Mouse (Mus musculus): ENCODE results near the gene Btbd9. TPM values are rescaled to one million over a fixed set of nuclear protein-coding genes. Genes with fewer than 3 reads are reported as not detected.

The Btbd9 gene
- polyA plus RNA-seq, 1 experiment from 2014 or later: 63.4 TPM

DNA sequence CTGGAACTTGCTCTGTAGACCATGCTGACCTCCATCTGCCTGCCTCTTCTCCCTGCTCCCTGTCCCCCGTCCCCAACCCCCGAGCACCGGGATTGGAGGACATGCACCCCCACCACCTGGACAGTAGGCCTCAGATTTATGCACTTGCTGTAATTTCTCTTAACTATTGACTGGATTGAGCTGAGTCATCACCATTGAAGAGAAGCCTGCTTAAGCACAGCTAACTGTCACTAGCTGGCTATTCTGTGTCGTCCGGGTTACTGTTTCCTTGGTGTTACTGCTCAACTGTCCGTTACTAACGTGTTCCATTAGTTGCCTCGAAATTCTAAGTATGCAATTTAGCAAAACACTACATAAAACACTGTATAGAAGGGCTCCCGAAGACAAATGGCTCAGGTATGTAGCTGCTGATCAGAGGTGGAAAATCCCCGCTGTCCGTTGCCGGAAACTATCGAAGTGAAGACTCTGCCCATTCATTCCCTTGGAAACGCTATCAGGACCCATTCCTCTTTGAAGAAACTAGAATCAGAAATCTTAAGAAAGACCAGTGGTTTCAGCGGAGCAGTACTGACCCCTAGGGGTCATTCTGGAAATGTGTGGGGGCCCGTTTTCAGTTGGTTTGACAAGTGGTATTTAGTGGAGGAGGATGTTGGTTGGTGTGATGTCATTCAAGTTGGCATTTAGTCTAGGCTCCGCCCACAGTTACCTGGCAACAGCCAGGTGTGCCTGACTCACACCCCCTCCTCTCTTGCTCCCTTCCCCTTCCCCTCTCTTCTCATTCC, 14.3 kb upstream of the Btbd9 start:
- Histone ChIP-seq H3K36me3 (ENCODE audit: control insufficient read depth, insufficient read depth, low read length) (no peaks in the 10 kb centered on the region; the same call in 1 of the 2 replicates), H3K9ac (ENCODE audit: low read length) (no peak overlapping the region), H3K27me3 (ENCODE audit: control insufficient read depth, insufficient read depth, low read length) (no peaks in the 10 kb centered on the region), H3K9me3 (ENCODE audit: control insufficient read depth, low read length) (no peaks in the 10 kb centered on the region), H3K27ac (ENCODE audit: low read depth, low read length) (no peak overlapping the region), H3K4me3 (ENCODE audit: low read depth, low read length) (no peak overlapping the region), H3K4me2 (ENCODE audit: low read depth, low read length, severe bottlenecking) (no peak overlapping the region), H3K4me1 (replicated peaks; ENCODE audit: control insufficient read depth, insufficient read depth, low read length) (no peaks in the 10 kb centered on the region)
- WGBS: 53% methylated on average over 17 of the region's 17 CpGs
- DNase-seq (ENCODE audit: low spot score) (peak; percentile 70), ATAC-seq (replicated peaks; ENCODE audit: low FRiP score) (no peak)

DNA sequence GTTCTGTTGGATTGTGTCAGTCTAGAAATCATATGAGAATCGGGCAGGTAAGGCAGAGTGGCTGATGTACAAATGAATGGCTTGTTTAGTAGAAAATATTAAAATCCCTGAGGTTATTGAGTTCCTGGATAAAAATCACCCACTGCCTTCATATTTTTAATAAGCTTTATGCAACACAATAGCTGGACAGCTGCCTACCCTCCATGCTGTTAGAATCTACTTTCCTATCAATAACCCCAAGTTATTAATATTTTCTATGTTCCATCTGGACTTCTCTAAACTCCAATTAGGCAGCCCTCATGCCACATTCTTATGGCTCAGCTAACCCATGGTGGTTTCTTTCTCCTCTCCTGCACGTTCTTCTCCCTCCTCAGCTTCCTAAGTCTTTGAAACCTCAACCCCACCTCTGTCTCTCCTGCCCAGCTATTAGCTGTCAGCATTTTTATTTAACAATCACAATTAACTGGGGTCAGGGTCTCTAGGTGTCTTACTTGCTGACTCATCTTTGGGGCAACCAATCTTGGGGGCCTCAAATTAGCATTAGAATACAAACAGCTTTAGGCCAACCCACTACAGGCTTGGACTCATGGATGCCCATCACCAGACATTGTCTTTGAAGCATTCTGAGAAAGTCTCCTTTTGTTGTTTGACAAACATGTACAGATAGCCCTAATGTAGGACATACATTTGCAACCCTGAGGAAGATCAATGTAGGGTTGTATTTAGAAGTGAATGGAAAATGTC, 7.1 kb upstream of the Btbd9 start:
- Histone ChIP-seq H3K27ac (ENCODE audit: low read depth, low read length) (no peak overlapping the region), H3K4me1 (replicated peaks; ENCODE audit: control insufficient read depth, insufficient read depth, low read length) (no peaks in the 10 kb centered on the region), H3K9ac (ENCODE audit: low read length) (no peak overlapping the region), H3K36me3 (ENCODE audit: control insufficient read depth, insufficient read depth, low read length) (no peaks in the 10 kb centered on the region), H3K4me2 (ENCODE audit: low read depth, low read length, severe bottlenecking) (no peak overlapping the region), H3K27me3 (ENCODE audit: control insufficient read depth, insufficient read depth, low read length) (no peaks in the 10 kb centered on the region), H3K4me3 (ENCODE audit: low read depth, low read length) (no peak overlapping the region), H3K9me3 (ENCODE audit: control insufficient read depth, low read length) (no peaks in the 10 kb centered on the region)
- DNase-seq (ENCODE audit: low spot score) (no peak), ATAC-seq (replicated peaks; ENCODE audit: low FRiP score) (no peak)
- 76% methylated on average over 2 of the region's 2 CpGs for WGBS

DNA sequence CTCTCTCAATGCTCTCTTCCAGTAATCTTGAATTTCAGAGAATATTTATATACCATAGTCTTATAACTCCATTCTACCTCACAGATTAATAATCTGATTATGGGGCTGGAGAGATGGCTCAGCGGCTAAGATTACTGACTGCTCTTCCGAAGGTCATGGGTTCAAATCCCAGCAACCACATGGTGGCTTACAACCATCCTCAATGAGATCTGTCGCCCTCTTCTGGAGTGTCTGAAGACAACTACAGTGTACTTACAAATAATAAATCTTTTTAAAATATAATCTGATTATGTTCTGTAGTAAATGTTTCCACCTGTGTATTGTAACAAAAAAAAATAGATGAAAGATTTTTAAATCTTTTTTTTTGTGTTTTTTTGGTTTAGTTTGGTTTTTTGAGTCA, 6.0 kb upstream of the Btbd9 start:
- ATAC-seq (replicated peaks; ENCODE audit: low FRiP score) (no peak), DNase-seq (ENCODE audit: low spot score) (no peak)
- Histone ChIP-seq H3K4me3 (ENCODE audit: low read depth, low read length) (no peak overlapping the region), H3K27me3 (ENCODE audit: control insufficient read depth, insufficient read depth, low read length) (no peaks in the 10 kb centered on the region), H3K4me2 (ENCODE audit: low read depth, low read length, severe bottlenecking) (no peak overlapping the region), H3K9ac (ENCODE audit: low read length) (no peak overlapping the region), H3K9me3 (ENCODE audit: control insufficient read depth, low read length) (no peaks in the 10 kb centered on the region), H3K27ac (ENCODE audit: low read depth, low read length) (no peak overlapping the region), H3K4me1 (replicated peaks; ENCODE audit: control insufficient read depth, insufficient read depth, low read length) (no peaks in the 10 kb centered on the region), H3K36me3 (ENCODE audit: control insufficient read depth, insufficient read depth, low read length) (no peaks in the 10 kb centered on the region)
- WGBS: 84% methylated on average over 3 of the region's 3 CpGs

DNA sequence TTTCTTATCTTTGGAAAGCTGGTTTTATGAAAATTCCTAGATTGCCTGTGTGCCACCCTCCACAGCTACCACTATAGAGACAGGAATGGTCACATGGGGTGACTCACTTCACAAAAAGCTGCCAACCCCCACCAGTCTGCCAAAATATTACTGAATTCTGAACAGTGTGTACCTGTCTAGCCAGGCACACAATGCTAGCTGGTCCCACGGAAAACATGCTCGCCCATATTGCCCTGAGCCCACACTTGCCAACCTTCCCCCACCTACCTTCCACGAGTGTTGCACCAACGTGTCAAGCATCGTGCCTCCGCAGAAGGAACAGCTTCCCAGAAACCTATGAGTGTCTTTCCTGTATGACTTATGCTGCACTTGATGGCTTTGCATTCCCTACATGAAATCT, 4.9 kb upstream of the Btbd9 start:
- H3K36me3 ChIP-seq (ENCODE audit: control insufficient read depth, insufficient read depth, low read length): no peaks in the 10 kb centered on the region
- ATAC-seq (replicated peaks; ENCODE audit: low FRiP score) (no peak), DNase-seq (ENCODE audit: low spot score) (no peak)
- H3K9me3 ChIP-seq (ENCODE audit: control insufficient read depth, low read length): no peaks in the 10 kb centered on the region
- no peak overlapping the region for H3K9ac ChIP-seq (ENCODE audit: low read length)
- 91% methylated on average over 6 of the region's 6 CpGs for WGBS
- no peaks in the 10 kb centered on the region for H3K27me3 ChIP-seq (ENCODE audit: control insufficient read depth, insufficient read depth, low read length)
- no peak overlapping the region for H3K4me3 ChIP-seq (ENCODE audit: low read depth, low read length)
- 0 out of 2 replicates have a peak, but pooled peaks cover 3% of the 10 kb centered on the region for H3K4me1 ChIP-seq (replicated peaks; ENCODE audit: control insufficient read depth, insufficient read depth, low read length)
- H3K27ac ChIP-seq (ENCODE audit: low read depth, low read length): no peak overlapping the region
- no peak overlapping the region for H3K4me2 ChIP-seq (ENCODE audit: low read depth, low read length, severe bottlenecking)

DNA sequence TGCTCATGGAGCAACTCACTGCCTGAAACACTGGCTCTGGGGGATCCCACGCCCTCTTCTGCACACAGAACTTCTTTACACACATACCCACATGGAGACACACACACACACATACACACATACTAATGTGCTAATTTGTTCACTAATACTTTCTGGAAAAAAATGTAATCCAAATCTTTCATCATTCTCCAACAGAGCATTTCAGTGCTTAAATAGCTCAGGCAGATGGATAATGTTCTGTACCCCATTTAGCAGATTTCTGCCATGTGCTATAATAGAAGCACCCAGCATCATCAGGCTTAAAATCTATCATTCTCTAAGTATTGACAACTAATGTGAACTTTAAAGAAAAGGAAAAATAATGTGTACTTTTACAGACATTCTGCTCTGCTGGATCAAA, 4.5 kb upstream of the Btbd9 start:
- ATAC-seq (replicated peaks; ENCODE audit: low FRiP score) (no peak), DNase-seq (ENCODE audit: low spot score) (no peak)
- Histone ChIP-seq H3K36me3 (ENCODE audit: control insufficient read depth, insufficient read depth, low read length) (no peaks in the 10 kb centered on the region), H3K4me1 (replicated peaks; ENCODE audit: control insufficient read depth, insufficient read depth, low read length) (0 out of 2 replicates have a peak, but pooled peaks cover 3% of the 10 kb centered on the region), H3K4me3 (ENCODE audit: low read depth, low read length) (no peak overlapping the region), H3K27me3 (ENCODE audit: control insufficient read depth, insufficient read depth, low read length) (no peaks in the 10 kb centered on the region), H3K4me2 (ENCODE audit: low read depth, low read length, severe bottlenecking) (no peak overlapping the region), H3K9me3 (ENCODE audit: control insufficient read depth, low read length) (no peaks in the 10 kb centered on the region), H3K9ac (ENCODE audit: low read length) (no peak overlapping the region), H3K27ac (ENCODE audit: low read depth, low read length) (no peak overlapping the region)
- WGBS: 58% methylated on average over 1 of the region's 1 CpGs

DNA sequence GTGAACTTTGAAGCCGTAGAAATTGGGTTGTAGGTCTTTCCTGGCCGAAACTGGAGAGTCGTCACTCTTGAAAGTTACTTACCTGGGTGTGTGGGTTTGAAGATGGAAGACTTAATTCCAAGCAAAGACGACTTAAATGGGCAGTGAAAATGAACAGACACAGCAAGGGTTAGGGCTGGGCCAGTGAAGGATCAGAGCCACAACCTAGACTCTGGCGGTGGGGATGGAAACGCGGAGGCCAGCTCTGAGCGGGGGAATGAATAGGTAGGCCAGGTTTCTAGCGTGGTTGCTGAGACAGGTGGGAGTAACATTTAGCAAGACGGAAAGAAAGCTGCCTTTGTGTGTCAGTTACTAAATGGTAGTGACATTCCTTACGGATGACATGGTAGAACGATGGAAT, 658 bp upstream of the Btbd9 start:
- DNase-seq (ENCODE audit: low spot score): no peak
- 64% methylated on average over 12 of the region's 12 CpGs for WGBS
- no peaks in the 10 kb centered on the region for H3K9me3 ChIP-seq (ENCODE audit: control insufficient read depth, low read length)
- H3K4me3 ChIP-seq (ENCODE audit: low read depth, low read length): peak overlapping the region; percentile 74
- H3K36me3 ChIP-seq (ENCODE audit: control insufficient read depth, insufficient read depth, low read length): no peaks in the 10 kb centered on the region
- peak overlapping the region; percentile 75 for H3K9ac ChIP-seq (ENCODE audit: low read length)
- no peak for ATAC-seq (replicated peaks; ENCODE audit: low FRiP score)
- peak overlapping the region; percentile 79 for H3K4me2 ChIP-seq (ENCODE audit: low read depth, low read length, severe bottlenecking)
- no peak overlapping the region for H3K27ac ChIP-seq (ENCODE audit: low read depth, low read length)
- H3K27me3 ChIP-seq (ENCODE audit: control insufficient read depth, insufficient read depth, low read length): no peaks in the 10 kb centered on the region
- H3K4me1 ChIP-seq (replicated peaks; ENCODE audit: control insufficient read depth, insufficient read depth, low read length): peaks cover 8% of the 10 kb centered on the region

DNA sequence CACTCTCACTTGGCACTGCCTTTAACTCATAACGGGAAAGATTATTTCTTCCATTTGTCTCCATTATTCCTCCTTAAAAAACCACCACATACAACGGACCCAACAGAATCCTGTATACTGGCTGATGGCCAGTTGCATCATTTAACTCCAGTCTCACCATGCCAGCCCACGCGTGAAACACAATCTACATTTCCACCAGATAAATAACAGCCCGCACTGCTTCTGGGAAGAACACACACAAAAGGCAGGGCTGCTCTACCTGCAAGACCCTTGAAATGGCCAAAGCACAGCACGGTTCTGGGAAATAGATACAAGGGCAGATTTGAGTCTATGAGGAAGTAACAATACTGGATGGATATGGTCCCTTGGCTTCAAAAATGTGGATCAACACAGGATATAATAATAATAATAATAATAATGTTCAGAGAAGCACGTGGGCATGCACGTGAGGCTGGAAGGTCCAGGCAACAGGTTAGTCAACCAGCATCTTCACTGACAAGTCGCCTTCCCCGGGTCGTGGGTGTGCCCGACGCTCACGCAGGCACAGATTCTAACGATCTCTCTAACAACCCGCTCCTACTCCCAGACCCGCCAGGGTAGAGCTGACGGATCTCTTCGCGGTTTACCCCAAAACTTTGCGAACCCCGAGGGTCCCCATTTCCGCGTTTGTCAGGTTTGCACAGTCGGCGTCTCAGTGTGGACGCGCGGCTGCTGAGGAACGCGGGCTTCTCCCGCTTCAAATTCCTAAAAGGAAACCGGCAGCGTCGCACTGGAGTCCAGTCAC, 975 bp downstream of the Btbd9 start:
- H3K4me1 ChIP-seq (replicated peaks; ENCODE audit: control insufficient read depth, insufficient read depth, low read length): peaks cover 8% of the 10 kb centered on the region
- H3K27me3 ChIP-seq (ENCODE audit: control insufficient read depth, insufficient read depth, low read length): no peaks in the 10 kb centered on the region
- peak overlapping the region; percentile 79 for H3K4me2 ChIP-seq (ENCODE audit: low read depth, low read length, severe bottlenecking)
- peak; percentile 16; the same call in 1 of the 2 replicates for ATAC-seq (replicated peaks; ENCODE audit: low FRiP score)
- no peaks in the 10 kb centered on the region for H3K36me3 ChIP-seq (ENCODE audit: control insufficient read depth, insufficient read depth, low read length)
- peak overlapping the region; percentile 74 for H3K4me3 ChIP-seq (ENCODE audit: low read depth, low read length)
- no peak for DNase-seq (ENCODE audit: low spot score)
- peak overlapping the region; percentile 74; the same call in 1 of the 2 replicates for H3K27ac ChIP-seq (ENCODE audit: low read depth, low read length)
- no peaks in the 10 kb centered on the region for H3K9me3 ChIP-seq (ENCODE audit: control insufficient read depth, low read length)
- H3K9ac ChIP-seq (ENCODE audit: low read length): peak overlapping the region; percentile 75
- 8% methylated on average over 35 of the region's 35 CpGs for WGBS

DNA sequence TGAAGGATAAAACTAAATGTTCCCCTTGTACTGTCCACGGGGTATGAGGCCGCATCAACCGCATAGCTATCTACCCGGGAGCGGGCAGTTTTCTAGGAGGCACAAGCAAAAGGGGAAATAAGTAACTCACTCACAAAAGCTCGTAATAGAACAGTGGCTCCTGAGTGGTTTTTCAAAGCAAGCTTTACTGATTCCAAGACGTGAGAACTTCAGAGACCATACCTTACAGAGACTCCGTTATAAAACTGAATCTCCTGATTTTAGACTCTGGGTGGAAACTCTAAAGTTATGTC, 1.6 kb downstream of the Btbd9 start:
- Histone ChIP-seq H3K27ac (ENCODE audit: low read depth, low read length) (no peak overlapping the region), H3K9ac (ENCODE audit: low read length) (no peak overlapping the region), H3K4me1 (replicated peaks; ENCODE audit: control insufficient read depth, insufficient read depth, low read length) (peaks cover 8% of the 10 kb centered on the region), H3K4me3 (ENCODE audit: low read depth, low read length) (no peak overlapping the region), H3K27me3 (ENCODE audit: control insufficient read depth, insufficient read depth, low read length) (no peaks in the 10 kb centered on the region), H3K36me3 (ENCODE audit: control insufficient read depth, insufficient read depth, low read length) (no peaks in the 10 kb centered on the region), H3K9me3 (ENCODE audit: control insufficient read depth, low read length) (no peaks in the 10 kb centered on the region), H3K4me2 (ENCODE audit: low read depth, low read length, severe bottlenecking) (no peak overlapping the region)
- ATAC-seq (replicated peaks; ENCODE audit: low FRiP score): no peak
- 78% methylated on average over 8 of the region's 8 CpGs for WGBS
- DNase-seq (ENCODE audit: low spot score): no peak

Measured in forebrain, embryonic 11.5 days (tissue).